Mouse (Mus musculus): Measurements from ENCODE around the gene Cldn22. TPM values are rescaled to one million over a fixed set of nuclear protein-coding genes. Genes with fewer than 3 reads are reported as not detected.

The Cldn22 gene
- polyA plus RNA-seq, 1 experiment from 2014 or later: not detected

GRCm38 (mm10) chr8:47791986-47792385, 32.3 kb upstream of the Cldn22 start:
- no peak overlapping the region for H3K27ac ChIP-seq (replicated peaks; ENCODE audit: low read depth, low read length)
- no peak overlapping the region for H3K9ac ChIP-seq (ENCODE audit: low read depth, low read length)
- no peaks in the 10 kb centered on the region for H3K4me1 ChIP-seq (ENCODE audit: control insufficient read depth, insufficient read depth, low read length)
- DNase-seq (ENCODE audit: low spot score) (no peak), ATAC-seq (ENCODE audit: low read depth) (no peak)
- no peak overlapping the region for H3K4me3 ChIP-seq (ENCODE audit: low read depth, low read length)
- H3K4me2 ChIP-seq (ENCODE audit: low read depth, low read length): no peak overlapping the region
- H3K9me3 ChIP-seq (ENCODE audit: control insufficient read depth, low read length): 0 out of 2 replicates have a peak, but pooled peaks cover 2% of the 10 kb centered on the region
- no peaks in the 10 kb centered on the region for H3K27me3 ChIP-seq (replicated peaks; ENCODE audit: control insufficient read depth, insufficient read depth, low read length)
- H3K36me3 ChIP-seq (ENCODE audit: control insufficient read depth, insufficient read depth, low read length): no peaks in the 10 kb centered on the region
- 67% methylated on average over 9 of the region's 9 CpGs for WGBS

- 75% methylated on average over 6 of the region's 6 CpGs for WGBS
- H3K27ac ChIP-seq (replicated peaks; ENCODE audit: low read depth, low read length): no peak overlapping the region
- H3K27me3 ChIP-seq (replicated peaks; ENCODE audit: control insufficient read depth, insufficient read depth, low read length): no peaks in the 10 kb centered on the region
- H3K9me3 ChIP-seq (ENCODE audit: control insufficient read depth, low read length): 0 out of 2 replicates have a peak, but pooled peaks cover 2% of the 10 kb centered on the region
- no peaks in the 10 kb centered on the region for H3K4me1 ChIP-seq (ENCODE audit: control insufficient read depth, insufficient read depth, low read length)
- ATAC-seq (ENCODE audit: low read depth): no peak
- H3K4me3 ChIP-seq (ENCODE audit: low read depth, low read length): no peak overlapping the region
- H3K9ac ChIP-seq (ENCODE audit: low read depth, low read length): no peak overlapping the region
- H3K4me2 ChIP-seq (ENCODE audit: low read depth, low read length): no peak overlapping the region
- no peak for DNase-seq (ENCODE audit: low spot score)
- H3K36me3 ChIP-seq (ENCODE audit: control insufficient read depth, insufficient read depth, low read length): no peaks in the 10 kb centered on the region
Observed at GRCm38 (mm10) chr8:47799438-47799837, 24.8 kb upstream of the Cldn22 start.

- no peaks in the 10 kb centered on the region for H3K36me3 ChIP-seq (ENCODE audit: control insufficient read depth, insufficient read depth, low read length)
- H3K4me1 ChIP-seq (ENCODE audit: control insufficient read depth, insufficient read depth, low read length): no peaks in the 10 kb centered on the region
- no peak overlapping the region for H3K27ac ChIP-seq (replicated peaks; ENCODE audit: low read depth, low read length)
- H3K27me3 ChIP-seq (replicated peaks; ENCODE audit: control insufficient read depth, insufficient read depth, low read length): no peaks in the 10 kb centered on the region
- no peak for DNase-seq (ENCODE audit: low spot score)
- H3K9me3 ChIP-seq (ENCODE audit: control insufficient read depth, low read length): no peaks in the 10 kb centered on the region
- H3K4me2 ChIP-seq (ENCODE audit: low read depth, low read length): no peak overlapping the region
- no peak overlapping the region for H3K9ac ChIP-seq (ENCODE audit: low read depth, low read length)
- ATAC-seq (ENCODE audit: low read depth): no peak
- 67% methylated on average over 2 of the region's 2 CpGs for WGBS
- H3K4me3 ChIP-seq (ENCODE audit: low read depth, low read length): no peak overlapping the region
Observed at GRCm38 (mm10) chr8:47802349-47802748, 21.9 kb upstream of the Cldn22 start.

- no peak overlapping the region for H3K4me3 ChIP-seq (ENCODE audit: low read depth, low read length)
- no peak for ATAC-seq (ENCODE audit: low read depth)
Observed at GRCm38 (mm10) chr8:47804262-47804661, 20.0 kb upstream of the Cldn22 start.

GRCm38 (mm10) chr8:47809970-47810665, 14.2 kb upstream of the Cldn22 start:
- Histone ChIP-seq H3K4me1 (ENCODE audit: control insufficient read depth, insufficient read depth, low read length) (no peaks in the 10 kb centered on the region), H3K27me3 (replicated peaks; ENCODE audit: control insufficient read depth, insufficient read depth, low read length) (no peaks in the 10 kb centered on the region), H3K9me3 (ENCODE audit: control insufficient read depth, low read length) (no peaks in the 10 kb centered on the region), H3K27ac (replicated peaks; ENCODE audit: low read depth, low read length) (no peak overlapping the region), H3K4me2 (ENCODE audit: low read depth, low read length) (no peak overlapping the region), H3K4me3 (ENCODE audit: low read depth, low read length) (no peak overlapping the region), H3K36me3 (ENCODE audit: control insufficient read depth, insufficient read depth, low read length) (no peaks in the 10 kb centered on the region), H3K9ac (ENCODE audit: low read depth, low read length) (no peak overlapping the region)
- WGBS: 85% methylated on average over 14 of the region's 14 CpGs
- DNase-seq (ENCODE audit: low spot score): no peak
- ATAC-seq (ENCODE audit: low read depth): no peak

More at GRCm38 (mm10) chr8:47804262-47804661, 20.0 kb upstream of the Cldn22 start:
- 91% methylated on average over 1 of the region's 1 CpGs for WGBS
- Histone ChIP-seq H3K9ac (ENCODE audit: low read depth, low read length) (no peak overlapping the region), H3K27ac (replicated peaks; ENCODE audit: low read depth, low read length) (no peak overlapping the region), H3K36me3 (ENCODE audit: control insufficient read depth, insufficient read depth, low read length) (no peaks in the 10 kb centered on the region), H3K27me3 (replicated peaks; ENCODE audit: control insufficient read depth, insufficient read depth, low read length) (no peaks in the 10 kb centered on the region), H3K4me1 (ENCODE audit: control insufficient read depth, insufficient read depth, low read length) (no peaks in the 10 kb centered on the region), H3K4me2 (ENCODE audit: low read depth, low read length) (no peak overlapping the region), H3K9me3 (ENCODE audit: control insufficient read depth, low read length) (no peaks in the 10 kb centered on the region)
- DNase-seq (ENCODE audit: low spot score): no peak

GRCm38 (mm10) chr8:47810666-47811015, 13.6 kb upstream of the Cldn22 start:
- no peak for ATAC-seq (ENCODE audit: low read depth)
- no peak overlapping the region for H3K9ac ChIP-seq (ENCODE audit: low read depth, low read length)
- H3K27me3 ChIP-seq (replicated peaks; ENCODE audit: control insufficient read depth, insufficient read depth, low read length): no peaks in the 10 kb centered on the region
- H3K4me2 ChIP-seq (ENCODE audit: low read depth, low read length): no peak overlapping the region
- H3K36me3 ChIP-seq (ENCODE audit: control insufficient read depth, insufficient read depth, low read length): no peaks in the 10 kb centered on the region
- WGBS: 75% methylated on average over 7 of the region's 7 CpGs
- H3K4me3 ChIP-seq (ENCODE audit: low read depth, low read length): no peak overlapping the region
- no peaks in the 10 kb centered on the region for H3K4me1 ChIP-seq (ENCODE audit: control insufficient read depth, insufficient read depth, low read length)
- H3K9me3 ChIP-seq (ENCODE audit: control insufficient read depth, low read length): no peaks in the 10 kb centered on the region
- H3K27ac ChIP-seq (replicated peaks; ENCODE audit: low read depth, low read length): no peak overlapping the region
- no peak for DNase-seq (ENCODE audit: low spot score)

GRCm38 (mm10) chr8:47811221-47811620, 13.1 kb upstream of the Cldn22 start:
- Histone ChIP-seq H3K27ac (replicated peaks; ENCODE audit: low read depth, low read length) (no peak overlapping the region), H3K9ac (ENCODE audit: low read depth, low read length) (no peak overlapping the region), H3K4me2 (ENCODE audit: low read depth, low read length) (no peak overlapping the region), H3K9me3 (ENCODE audit: control insufficient read depth, low read length) (no peaks in the 10 kb centered on the region), H3K4me3 (ENCODE audit: low read depth, low read length) (no peak overlapping the region), H3K27me3 (replicated peaks; ENCODE audit: control insufficient read depth, insufficient read depth, low read length) (no peaks in the 10 kb centered on the region), H3K36me3 (ENCODE audit: control insufficient read depth, insufficient read depth, low read length) (no peaks in the 10 kb centered on the region), H3K4me1 (ENCODE audit: control insufficient read depth, insufficient read depth, low read length) (no peaks in the 10 kb centered on the region)
- 0 out of 2 replicates have a peak, but pooled peaks have one; percentile 9 for ATAC-seq (ENCODE audit: low read depth)
- WGBS: 61% methylated on average over 12 of the region's 12 CpGs
- no peak for DNase-seq (ENCODE audit: low spot score)

GRCm38 (mm10) chr8:47819034-47819433, 5.2 kb upstream of the Cldn22 start:
- no peak for DNase-seq (ENCODE audit: low spot score)
- WGBS: 89% methylated on average over 8 of the region's 8 CpGs
- no peak overlapping the region for H3K4me2 ChIP-seq (ENCODE audit: low read depth, low read length)
- no peaks in the 10 kb centered on the region for H3K9me3 ChIP-seq (ENCODE audit: control insufficient read depth, low read length)
- ATAC-seq (ENCODE audit: low read depth): no peak
- no peaks in the 10 kb centered on the region for H3K27me3 ChIP-seq (replicated peaks; ENCODE audit: control insufficient read depth, insufficient read depth, low read length)
- no peaks in the 10 kb centered on the region for H3K36me3 ChIP-seq (ENCODE audit: control insufficient read depth, insufficient read depth, low read length)
- H3K27ac ChIP-seq (replicated peaks; ENCODE audit: low read depth, low read length): no peak overlapping the region
- no peak overlapping the region for H3K9ac ChIP-seq (ENCODE audit: low read depth, low read length)
- H3K4me3 ChIP-seq (ENCODE audit: low read depth, low read length): no peak overlapping the region
- 0 out of 2 replicates have a peak, but pooled peaks cover 5% of the 10 kb centered on the region for H3K4me1 ChIP-seq (ENCODE audit: control insufficient read depth, insufficient read depth, low read length)

Measured in embryonic facial prominence, embryonic 14.5 days (tissue).